Mouse (Mus musculus) adrenal gland, postnatal 25 days (tissue): ENCODE results near the gene Bcl9l. TPM values are rescaled to one million over a fixed set of nuclear protein-coding genes. Genes with fewer than 3 reads are reported as not detected.

ENCODE experiments used
- DNase-seq: peaks from one replicate; pipeline ENCODE4 v3.0.0; 2021; ENCODE audit warnings: mixed read lengths
- total RNA-seq: library from RNA; stranded (reverse); gene quantifications from 2 replicates; pipeline ENCODE4 v1.2.3, GENCODE M21; 2021

Gene Bcl9l
- total RNA-seq, 1 experiment from 2014 or later: 82.0 TPM

DNA sequence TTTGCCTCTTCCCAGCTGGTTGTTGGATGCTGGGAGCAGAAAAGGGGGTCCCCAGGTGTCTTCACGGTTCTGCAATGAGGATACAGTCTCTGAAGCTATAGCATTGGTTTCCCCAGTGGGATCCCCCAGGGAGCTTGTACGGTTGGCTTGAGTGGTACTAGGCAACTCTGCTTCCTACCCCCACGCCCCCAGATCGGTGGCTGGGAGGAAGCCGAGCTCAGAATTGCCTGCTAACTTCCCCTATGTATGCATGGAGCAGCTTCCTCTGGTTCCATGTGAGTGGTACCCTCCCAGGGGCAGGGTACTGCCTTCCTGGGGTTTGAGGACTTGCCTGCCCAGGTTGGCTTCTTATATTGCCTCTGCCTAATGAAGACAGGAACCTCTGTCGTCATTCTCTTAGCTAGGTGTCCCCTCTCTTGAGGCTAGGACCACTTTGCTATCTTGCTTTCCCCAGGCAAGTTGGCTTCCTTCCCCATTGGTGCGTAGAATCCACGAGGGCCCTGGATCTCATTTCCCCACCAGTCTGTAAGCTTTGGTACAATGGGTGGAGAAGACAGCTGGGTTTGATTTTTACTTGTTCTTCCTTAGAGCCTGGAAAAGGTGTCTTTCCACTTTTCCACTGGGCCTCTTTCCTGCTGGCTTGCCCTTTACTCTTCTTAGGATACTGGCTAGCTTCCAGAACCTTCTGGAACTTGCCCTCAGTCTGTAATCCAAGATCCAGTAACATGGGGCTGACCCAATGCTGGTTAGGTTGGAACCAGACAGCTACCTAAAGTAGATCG lies 29.5 kb downstream of the Bcl9l start:
- DNase-seq: no peak

DNA sequence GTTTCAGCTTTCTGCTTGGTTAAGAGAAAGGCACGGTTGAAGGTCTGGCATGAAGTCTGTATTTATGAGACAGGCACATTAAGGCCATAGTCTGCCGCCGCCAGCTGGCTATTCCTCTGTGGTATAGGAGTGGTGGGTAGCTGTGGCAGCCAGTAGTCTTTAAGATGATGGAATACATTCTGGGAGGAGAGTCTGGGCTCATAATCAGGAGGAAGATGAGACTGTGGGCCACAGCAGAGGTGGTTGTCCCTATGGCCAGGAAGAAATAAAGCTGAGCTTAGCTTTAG lies 30.0 kb downstream of the Bcl9l start:
- no peak for DNase-seq

DNA sequence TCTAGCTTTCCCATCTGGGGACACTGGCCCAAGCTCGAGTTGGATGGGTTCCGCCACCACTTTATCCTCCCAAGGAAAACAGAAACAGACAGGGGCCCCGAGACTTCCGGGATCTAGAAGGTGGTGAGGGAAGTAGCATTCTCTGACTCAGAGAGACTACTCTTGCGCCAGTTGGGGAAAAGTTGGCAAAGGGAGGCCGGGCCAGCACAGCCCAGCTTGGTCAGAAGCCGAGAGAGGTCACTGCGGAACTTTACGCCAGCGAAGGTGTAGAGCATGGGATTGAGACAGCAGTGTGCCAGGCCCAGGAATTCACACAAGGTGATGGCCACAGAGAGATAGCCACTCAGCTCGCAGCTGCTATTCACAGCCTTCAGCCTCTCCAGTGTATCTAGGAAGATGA lies 30.5 kb downstream of the Bcl9l start:
- DNase-seq: no peak

DNA sequence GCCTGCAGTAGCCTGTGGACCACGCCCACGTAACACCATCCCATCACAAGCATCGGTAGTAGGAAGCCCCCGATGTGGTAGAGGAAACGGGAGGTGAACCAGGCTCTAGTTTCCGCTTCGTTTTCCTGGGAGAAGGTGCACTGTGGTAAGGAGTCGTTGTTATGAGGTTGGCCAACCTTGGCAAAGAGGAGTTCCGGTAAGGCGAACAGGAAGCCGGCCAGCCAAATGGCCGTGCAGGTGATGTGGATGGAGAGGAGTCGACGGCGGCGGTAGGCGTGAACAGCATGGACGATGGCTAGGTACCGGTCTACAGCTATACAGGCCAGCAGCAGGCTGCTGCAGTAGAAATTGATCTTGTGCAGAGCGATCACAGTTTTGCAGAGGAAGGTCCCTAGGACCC lies 31.0 kb downstream of the Bcl9l start:
- no peak for DNase-seq

DNA sequence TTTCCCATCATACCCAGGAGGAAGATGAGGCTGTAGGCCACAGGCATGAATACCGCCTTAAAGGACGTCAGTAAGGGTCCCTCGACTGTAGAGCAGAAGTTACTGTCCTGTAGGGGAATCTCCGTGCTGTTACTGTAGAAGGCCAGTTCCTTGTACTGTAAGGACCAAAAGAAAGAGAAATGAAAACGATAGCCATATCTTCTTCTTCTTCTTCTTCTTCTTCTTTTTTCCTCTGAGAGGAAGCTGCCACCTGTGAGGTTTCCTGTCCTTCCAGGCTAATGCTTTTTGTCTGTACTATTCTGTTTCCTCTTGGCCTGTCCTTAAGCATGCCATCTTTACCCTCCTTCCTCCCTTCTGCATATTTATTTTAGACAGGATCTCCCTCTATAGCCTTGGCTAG lies 31.5 kb downstream of the Bcl9l start:
- no peak for DNase-seq

DNA sequence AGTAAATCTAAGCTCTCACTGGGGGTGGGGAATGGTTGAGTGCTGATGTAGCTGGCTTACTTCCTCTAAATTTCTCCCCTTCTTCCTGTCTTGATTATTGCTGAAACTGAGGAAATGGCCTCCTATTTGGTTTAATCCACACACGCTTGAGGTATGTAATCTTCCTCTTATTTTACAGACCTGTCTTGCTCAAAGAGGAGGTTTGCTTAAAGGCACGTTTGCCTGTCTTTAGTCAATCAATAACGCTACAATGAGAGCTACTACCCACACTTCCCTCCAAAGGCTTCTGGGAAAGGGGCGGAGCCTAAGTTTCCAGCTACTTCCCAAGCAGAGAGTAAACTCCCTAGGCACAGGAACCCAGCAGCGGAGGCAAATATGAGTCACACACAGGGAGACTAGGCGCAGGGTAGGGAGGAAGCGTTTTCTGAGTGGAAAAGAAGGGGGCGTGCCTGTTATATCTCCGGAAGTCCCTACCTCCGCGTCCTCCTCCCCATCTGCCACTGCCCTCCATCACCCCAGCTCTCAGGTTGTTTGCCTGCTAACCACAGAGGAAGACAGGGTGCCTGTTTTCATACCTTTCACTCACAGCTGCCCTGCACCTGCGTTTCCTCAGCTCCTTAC lies 32.6 kb downstream of the Bcl9l start:
- no peak for DNase-seq

DNA sequence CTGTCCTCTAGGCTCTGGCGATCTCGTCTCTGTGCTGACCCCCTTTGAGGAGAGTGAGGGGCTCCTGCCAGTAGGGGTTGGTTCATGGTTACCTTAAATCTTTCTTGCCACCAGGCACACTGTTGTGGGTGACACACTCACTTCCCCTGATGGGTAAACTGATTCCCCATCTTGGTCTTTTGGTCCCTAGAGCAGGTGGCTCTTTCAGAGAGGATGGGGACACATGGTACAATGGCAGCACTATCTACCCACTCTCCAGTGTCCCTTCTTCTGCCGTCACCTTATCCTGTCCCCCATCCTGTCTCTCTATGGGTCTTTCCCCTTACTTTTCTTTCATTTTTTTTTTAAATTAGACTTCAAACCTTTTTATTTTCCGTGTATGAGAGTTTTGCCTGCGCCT lies 33.3 kb downstream of the Bcl9l start:
- no peak for DNase-seq

GRCm38 (mm10) chr9:44517368-44517767 lies 34.7 kb downstream of the Bcl9l start:
- DNase-seq: no peak

DNA sequence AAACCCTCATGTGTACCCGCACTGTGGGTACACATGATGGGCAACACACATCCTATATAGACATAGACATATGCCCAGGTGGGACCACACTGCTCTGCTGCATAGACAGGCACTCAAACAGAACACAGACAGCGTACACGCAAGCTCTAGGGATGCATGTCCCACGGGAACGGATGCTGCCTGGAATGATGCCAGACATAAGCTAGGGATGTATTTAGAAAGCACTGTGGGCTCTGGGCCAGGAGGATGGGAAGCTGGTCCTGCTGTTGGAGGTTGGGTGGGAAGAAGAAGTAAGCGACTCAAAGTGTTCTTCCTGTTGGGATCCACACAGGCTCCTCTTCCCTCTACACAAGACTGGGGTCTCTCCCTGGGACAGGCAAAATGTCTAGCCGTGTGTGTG lies 35.4 kb downstream of the Bcl9l start:
- DNase-seq: no peak

- no peak for DNase-seq
Observed at GRCm38 (mm10) chr9:44521927-44522326, 39.3 kb downstream of the Bcl9l start.

DNA sequence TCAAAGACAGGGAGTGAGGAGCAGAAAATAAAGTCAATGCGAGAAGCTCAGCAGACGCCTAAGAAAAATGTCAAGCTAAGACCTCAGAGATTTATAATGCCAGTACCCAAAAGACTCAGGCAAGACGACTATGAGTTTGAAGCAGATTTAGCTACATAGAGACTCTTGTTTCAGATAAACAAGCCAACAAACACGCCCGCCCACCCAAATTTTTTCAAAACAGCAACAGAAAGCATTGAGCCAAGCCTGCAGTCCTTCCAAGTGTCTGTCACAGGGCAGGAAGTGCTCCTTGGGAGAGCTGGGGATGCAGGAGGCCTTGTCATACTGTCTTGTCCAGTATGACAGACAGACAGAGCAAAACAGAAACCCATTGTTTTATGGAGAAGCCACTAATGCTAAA lies 41.1 kb downstream of the Bcl9l start:
- no peak for DNase-seq

DNA sequence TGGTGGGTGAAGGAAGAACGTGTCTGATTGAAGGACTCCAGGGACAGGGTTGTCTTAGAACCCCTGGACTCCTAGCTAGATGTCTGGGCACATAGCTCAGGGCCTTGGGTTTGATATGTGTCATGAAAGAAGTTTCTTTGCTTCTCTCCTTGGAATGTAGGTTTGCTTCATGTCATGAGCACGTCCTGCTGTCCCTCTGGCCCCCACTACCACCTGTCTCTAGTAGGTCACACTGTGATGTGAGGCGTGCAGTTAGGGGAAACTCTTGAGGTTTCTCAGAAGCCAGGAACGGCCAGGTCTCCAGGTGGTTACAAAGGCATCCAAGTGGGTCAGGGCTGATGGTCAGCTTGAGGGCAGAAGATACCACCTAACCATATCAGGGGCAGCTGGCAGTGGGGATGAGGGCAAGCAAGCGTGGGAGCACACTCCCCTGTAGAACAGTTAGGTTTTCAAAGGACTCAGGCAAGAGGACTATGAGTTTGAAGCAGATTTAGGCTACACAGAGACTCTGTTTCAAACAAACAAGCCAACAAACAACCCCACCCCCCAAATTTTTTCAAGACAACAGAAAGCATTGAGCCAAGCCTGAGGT lies 41.7 kb downstream of the Bcl9l start:
- no peak for DNase-seq

GRCm38 (mm10) chr9:44525001-44525400 lies 42.4 kb downstream of the Bcl9l start:
- DNase-seq: no peak

DNA sequence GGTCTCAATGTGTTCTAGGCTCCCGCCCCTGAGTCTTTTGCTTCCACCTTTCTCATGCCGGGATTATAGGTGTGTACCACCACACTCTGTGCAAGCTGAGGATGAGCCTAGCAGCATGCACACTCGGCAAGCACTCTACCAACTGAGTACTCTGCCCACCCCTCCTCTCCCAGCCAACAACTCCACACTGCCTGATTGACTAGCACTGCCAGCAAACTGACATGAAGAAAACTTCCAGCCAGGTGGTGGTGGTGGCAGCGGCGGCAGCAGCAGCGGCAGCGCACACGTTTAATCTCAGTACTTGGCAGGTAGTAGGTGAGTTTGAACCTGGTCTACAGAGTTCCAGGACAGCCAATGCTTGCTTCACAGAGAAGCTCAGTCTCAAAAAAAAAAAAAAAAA lies 43.0 kb downstream of the Bcl9l start:
- DNase-seq: no peak

DNA sequence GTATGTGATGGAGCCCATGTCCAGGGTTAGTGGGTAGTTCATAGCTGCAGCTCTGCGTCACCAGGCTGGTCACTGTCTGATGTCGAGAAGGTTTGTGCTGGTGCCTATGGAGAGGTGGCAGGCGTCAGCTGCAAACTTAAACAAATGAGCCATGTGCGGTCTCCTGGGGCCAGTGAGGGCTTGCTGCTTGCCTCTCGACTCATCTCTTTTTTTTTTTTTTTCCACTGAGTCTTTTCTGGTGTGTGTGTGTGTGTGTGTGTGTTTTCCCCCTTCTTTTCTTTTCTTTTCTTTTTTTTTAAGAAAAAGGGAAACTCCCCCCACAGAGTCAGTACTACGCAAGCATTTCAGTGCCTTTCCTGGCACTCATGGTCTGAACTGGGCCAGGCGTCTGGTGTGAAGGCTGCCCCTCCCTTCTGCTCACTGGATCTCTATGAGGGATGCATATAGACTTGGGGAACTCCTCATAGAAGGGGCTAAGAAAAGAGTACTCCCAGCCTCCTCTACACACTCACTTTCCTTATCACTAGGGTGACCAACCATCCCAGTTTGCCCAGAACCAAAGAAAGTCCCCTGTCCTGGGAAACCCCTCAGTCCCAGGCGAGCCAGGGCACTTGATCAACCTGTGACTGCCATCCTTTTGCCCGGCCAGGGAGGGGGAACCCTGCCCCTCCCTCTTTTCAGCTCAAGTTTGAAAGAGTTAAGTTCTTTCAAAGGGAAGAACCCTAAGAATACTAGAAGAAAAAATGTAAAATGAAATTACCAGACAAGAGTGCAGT lies 43.9 kb downstream of the Bcl9l start:
- DNase-seq: no peak

GRCm38 (mm10) chr9:44528340-44528739 lies 45.7 kb downstream of the Bcl9l start:
- DNase-seq: no peak

DNA sequence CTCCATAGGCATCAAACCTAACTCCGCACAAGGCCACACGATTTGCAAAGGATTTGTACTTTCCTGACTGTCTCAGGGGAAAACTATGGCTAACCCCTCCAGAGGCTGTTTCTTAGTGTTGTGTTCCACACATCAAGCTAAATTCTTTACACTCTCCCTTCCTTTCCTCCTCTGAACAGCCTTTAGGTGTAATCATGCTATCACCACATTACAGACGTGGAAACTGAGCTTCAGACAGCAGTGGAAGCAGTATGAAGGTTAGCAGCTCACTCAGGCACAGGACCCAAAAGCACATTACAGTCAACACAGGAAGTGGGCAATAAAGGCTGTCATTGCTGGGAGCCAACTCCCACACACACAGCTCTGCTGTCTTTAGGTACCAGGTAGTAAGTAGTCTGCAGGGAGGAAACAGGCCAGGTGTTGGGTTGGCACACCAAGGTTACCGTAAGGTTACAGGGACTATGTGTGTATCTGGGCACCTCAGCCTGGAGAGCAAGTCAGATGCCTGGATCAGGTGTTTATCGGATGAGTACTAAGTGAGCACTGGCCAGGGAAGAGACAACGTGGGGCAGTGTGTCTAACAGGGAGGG lies 50.5 kb downstream of the Bcl9l start:
- no peak for DNase-seq

GRCm38 (mm10) chr9:44537625-44538301 lies 55.1 kb downstream of the Bcl9l start:
- DNase-seq: no peak

GRCm38 (mm10) chr9:44539816-44540421 lies 57.3 kb downstream of the Bcl9l start:
- DNase-seq: no peak

DNA sequence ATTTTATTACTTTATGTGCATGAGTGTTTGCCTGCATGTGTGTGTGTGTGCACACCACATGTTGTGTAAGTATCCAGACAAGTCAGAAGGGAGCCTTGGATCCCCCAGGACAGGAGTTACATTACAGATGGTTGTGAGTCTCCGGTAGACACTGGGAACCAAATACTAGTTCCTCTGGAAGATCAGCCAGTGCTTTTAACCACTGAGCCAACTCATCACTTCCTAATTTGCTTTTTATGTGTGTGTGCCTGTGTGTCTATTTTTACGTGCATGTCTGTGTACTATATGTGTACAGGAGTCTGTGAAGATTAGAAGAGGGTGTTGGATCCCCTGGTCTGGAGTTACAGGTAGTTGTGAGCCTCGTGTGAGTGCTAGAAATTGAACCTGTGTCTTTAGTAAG lies 58.1 kb downstream of the Bcl9l start:
- no peak for DNase-seq

GRCm38 (mm10) chr9:44542364-44542763 lies 59.7 kb downstream of the Bcl9l start:
- no peak for DNase-seq

- no peak for DNase-seq
Observed at GRCm38 (mm10) chr9:44544986-44545385, 62.4 kb downstream of the Bcl9l start.
